Mouse (Mus musculus): ENCODE measurements around the gene Glrx.
"Not testable (repeated sequence)": the region's sequence is repeated elsewhere in the genome, so short reads cannot be mapped to it uniquely, and the experiment has no call there.

The Glrx gene

GRCm38 (mm10) chr13:75835461-75835860 is 4.2 kb upstream of the Glrx start:
- no peak for DNase-seq (ENCODE audit: low spot score)

DNA sequence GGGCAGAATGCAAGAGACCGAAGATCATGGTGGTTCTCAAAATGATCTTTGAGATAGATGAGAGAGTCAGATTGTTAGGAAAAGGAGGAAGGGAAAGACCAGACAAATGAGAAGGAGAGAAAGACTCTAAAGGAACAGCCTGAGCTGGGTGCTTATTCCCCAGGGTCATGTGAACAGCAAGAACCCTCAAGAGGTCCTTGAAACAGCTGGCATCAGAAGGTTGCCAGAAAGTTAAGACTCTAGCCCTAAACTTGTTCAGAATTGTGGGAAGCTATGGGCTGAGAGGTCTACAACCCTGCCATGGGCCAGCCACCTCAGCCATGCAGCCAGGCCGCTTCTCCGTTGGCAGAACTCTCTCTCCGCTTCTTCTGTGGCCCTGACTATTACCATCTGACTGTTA is 1.2 kb upstream of the Glrx start:
- no peak for DNase-seq (ENCODE audit: low spot score)

DNA sequence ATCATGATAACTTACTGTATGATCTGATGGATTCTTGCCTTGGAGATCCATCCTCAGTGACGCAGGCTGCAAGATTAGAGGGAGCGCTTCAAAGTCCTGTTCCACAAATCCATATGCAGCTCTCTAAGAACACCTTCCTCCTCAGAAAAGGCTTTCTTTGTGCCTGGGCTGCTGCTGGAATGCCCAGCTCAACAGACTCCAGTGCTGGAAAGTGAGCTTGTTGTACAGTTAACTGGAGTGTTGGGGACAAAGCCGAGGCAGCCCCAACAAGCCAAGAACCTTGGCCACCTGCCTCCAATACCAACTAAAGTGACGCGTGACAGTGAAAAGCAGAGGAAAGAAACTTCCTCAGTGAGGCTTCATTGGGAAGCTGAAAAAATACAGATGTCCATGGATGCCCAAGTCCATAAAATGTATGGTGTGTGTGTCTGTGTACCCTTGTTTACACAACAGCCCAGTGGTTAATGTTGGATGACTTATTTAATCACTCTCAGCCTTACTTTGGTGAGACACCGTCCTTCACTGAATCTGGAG is 1.2 kb downstream of the Glrx start:
- DNase-seq (ENCODE audit: low spot score) = no peak

DNA sequence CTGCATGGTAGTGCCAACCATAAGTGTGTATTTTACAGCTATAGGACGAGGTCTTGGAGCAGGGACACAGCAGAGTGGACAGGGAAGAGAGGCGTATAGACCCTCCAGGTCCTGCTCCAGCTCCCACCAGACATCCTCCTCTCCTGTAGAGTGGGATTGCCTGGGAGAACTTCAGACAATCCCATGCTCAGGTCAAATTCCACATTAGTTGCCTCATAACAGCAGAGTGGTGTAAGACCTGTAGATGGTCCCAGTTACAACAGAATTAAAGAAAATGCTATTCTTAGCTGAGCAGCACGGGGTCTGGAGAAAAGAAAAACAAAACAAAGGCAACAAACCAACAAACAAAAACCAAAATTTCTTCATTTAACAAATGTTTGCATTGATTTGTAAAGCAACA is 2.3 kb downstream of the Glrx start:
- no peak for DNase-seq (ENCODE audit: low spot score)

DNA sequence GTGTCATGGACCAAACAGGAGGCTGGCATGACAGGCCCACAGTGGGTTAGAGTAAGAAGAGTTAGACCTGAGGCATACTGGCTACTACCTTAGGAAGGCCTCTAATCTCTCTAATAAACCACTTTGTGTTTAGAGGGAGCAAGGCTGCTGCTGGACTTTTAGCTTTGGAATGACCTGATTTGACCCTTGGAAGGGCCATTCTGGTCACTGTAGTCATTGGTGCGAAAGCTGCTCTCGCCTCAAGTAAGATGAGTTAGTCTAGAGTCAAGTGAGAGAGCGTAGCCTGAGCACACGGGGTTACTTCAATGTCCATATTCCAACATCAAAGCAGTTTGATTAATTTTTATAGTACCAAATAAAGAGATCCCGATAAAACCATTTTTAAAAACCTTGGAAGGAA is 3.7 kb downstream of the Glrx start:
- no peak for DNase-seq (ENCODE audit: low spot score)

DNA sequence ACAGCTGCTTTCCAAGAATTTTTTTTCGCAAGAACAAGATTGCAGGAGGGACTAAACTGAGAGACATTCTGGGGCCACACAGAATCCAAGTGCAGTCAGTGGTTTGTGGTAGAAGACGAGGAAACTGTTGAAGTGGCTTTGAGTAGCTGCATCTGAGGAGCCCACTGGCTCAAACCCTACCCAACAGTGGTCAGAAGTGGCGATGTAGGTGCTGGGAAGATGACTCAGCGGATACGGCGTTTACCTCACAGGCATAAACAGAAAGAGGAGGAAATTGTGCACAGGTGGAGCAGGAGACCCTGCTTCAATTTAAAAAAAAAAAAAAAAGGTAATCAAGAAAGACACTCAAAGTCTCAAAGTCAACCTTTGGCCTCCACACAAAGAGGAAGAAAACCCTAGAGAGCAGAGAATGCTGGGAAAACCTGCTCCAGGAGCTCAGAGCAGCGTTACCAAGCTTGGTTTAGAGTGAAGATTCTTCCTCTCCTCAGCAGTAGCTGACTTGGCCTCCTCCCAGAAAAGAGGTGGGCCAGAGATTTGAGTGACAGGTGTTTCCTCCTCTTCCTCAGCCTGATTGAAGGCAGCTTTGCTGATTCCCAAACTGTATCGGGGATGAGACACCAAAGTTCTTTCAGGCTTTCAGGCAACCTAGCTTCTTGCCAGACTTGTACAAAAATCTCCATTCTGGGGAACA is 4.5 kb downstream of the Glrx start:
- no peak for DNase-seq (ENCODE audit: low spot score)

- DNase-seq (ENCODE audit: low spot score) = no peak
Measured at GRCm38 (mm10) chr13:75844833-75845518, 5.3 kb downstream of the Glrx start.

GRCm38 (mm10) chr13:75845519-75846166 is 6.0 kb downstream of the Glrx start:
- DNase-seq (ENCODE audit: low spot score) = no peak

DNA sequence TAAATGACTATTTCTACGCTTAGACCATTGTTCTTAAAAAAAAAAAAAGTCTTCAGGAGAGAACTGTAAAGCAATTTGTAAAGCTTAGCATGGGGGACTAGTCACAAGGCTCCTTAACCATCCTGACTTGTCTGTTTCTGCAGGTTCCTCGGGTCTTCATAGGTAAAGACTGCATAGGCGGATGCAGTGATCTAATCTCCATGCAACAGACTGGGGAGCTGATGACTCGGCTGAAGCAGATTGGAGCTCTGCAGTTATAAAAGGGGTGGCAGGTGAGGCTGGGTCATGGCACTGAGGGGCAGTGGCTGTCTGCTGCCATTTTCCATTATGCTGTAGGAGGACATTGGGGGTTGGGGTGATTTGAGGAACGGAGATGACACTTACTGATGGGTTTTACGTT is 7.4 kb downstream of the Glrx start:
- DNase-seq (ENCODE audit: low spot score) = no peak

DNA sequence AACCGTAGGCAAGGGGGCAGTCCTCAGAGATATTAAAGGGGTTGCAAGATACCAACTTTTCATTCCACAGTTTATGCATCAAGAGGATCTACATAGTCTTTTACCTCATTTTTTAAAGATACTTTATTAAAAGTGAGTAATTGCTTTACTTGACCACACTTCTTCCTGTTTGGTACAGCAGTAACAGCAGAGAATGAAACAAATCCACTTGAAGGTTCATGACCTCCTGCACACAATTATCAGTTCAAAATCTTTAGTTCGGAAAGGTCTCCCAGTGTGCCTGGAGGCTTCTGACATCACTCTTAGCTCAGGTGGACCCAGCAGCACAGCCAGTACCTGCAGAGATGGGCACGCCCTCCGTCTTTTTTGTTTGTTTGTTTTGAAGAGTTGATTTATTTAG is 12.4 kb downstream of the Glrx start:
- DNase-seq (ENCODE audit: low spot score) = no peak

DNA sequence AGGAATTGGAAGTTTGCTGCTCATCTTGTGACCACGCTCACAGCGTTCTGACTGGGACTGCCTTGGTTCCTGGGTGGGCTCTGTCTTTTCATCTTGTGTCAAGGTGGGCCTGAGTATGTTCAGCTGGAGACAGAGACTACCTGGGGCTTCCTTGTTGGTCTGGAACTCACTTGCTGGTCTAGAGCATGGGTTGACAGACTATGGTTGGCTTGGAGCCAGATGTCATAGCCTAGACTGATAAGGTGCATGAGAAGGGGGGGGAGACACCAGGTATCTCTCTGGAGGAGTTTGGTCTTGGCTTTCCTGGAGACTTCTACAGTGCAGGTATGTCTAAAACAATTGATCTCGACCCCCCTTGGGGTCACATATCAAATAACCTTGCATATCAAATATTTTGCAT is 13.4 kb downstream of the Glrx start:
- DNase-seq (ENCODE audit: low spot score) = no peak

DNA sequence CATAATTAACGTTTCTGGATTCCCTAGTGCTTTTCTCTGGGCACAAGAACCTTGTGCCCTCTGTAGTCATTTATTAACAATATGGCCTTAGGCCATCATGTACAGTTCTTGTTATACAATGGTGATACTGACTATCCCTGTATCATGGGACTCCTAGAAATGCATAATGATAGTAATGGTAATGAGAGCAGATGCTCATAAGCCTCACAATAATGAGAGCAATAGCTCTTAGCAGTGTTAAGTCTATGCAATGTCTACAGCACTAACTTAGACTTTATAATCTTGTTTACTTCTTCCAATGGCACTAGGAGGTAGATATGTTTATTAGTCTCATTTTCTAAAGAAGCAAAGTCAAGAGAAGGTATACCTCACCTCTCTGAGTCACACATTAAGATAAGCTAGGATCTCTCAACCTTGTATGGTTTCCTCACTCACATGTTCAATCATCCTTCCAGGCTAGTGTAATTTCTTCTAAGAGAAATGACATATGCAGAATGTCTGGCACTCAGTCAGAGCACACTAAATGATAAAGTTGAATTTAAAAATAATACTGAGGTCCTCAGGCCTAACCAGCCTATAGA is 19.7 kb downstream of the Glrx start:
- no peak for DNase-seq (ENCODE audit: low spot score)

DNA sequence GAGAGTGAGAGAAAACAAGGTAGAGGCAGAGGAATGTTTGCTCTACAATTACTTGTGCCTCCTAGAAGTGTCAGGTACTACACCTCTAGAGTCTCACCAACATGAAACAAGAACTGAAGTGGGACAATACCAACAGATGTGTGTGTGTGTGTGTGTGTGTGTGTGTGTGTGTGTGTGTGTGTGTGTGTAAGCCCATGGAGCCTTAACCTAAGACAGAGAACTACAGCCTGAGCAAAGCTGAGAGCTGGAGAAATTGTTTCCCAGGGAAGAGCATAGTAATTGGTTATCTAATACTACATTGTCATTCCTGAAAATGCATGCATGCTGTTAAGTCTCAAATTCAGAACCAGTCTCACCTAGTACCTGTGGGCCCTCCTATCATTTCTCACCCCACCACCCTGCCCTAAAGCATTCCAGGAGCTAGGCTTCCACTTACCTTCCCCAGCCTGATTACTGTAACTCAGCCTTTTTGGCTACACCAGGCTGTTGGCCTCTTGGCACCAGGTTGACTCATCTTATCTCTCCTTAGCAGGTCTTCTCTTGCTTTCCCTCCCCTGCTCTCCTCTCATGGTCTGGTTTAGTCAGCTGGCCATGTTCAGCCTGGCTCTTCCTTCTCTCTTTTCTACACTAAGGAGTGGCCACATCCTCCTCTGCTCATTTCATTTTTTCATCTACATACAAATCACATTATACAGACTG is 26.0 kb downstream of the Glrx start:
- DNase-seq (ENCODE audit: low spot score) = no peak

DNA sequence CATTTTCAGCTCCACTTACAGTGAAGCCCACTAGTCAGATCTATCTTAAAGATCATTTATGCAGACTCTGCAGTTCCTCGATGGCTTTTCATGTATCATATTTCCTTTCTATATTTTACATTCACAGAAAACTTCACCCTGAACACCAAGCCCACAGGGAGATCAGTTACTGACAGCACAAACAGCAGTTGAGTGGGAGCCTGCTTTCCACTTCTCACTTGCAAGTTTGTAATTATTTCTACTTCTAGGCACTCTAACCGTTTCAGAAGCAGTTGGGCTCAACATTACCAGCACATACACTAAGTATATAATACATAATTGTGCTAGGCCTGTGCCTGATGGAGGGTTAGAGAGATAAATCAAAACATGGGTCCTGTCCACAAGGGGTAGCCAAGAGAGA is 28.2 kb downstream of the Glrx start:
- no peak for DNase-seq (ENCODE audit: low spot score)

DNA sequence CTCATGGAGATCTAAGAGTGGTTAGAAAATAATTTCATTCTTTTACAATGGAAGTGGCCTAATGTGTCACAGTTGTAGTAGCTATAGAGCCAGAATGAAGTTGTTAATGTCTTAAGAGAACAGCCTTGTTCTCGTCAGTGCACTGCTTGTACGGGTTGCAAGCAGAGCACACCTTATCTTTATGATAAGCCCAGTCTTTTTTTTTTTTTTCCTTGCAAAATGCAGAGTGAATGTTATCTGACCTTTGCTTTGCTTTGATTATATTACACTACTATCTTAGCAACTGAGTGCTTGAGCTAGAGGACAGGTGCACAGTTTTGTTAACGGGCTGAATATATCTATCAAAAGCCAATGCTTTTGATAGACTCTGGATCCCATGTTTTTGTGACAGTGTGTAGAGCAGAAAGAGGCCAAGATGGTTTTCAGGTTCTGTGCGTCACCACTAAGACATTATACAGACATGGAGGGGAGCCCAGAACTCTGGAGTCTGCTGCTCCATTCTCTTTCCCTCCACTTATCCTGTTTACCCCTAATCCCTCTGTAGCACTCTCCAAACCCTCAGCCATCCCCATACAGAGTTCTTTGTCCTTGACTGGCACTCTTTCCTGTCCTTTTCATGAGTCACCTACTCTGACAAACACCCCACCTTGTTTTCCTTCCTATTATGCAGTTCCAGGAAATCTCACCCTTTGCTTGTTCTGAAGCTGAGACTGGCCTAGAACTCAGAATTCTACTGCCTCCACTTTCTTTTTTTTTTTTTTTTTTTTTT is 35.1 kb downstream of the Glrx start:
- no peak for DNase-seq (ENCODE audit: low spot score)

DNA sequence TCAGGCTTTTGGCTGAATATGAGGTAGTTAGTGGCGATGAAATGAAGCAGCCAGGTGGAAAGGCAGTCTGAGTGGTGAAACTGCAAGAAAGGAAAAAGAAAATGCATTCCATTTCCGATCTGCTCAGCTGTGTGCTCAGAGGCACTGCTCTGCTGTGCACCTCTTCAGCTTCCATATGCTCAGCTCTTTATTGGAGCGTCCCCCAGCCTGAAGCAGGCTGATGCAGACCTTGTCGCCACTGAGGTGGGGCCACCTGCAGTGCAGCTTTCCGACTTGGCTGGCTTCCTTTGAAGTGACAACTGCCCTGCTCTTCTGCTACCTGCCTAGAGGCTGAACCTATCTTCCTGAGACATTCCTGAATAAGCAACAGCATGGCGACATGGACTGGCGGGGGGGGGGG is 36.5 kb downstream of the Glrx start:
- not testable (repeated sequence) for DNase-seq (ENCODE audit: low spot score)

GRCm38 (mm10) chr13:75876592-75876991 is 36.9 kb downstream of the Glrx start:
- no peak for DNase-seq (ENCODE audit: low spot score)

DNA sequence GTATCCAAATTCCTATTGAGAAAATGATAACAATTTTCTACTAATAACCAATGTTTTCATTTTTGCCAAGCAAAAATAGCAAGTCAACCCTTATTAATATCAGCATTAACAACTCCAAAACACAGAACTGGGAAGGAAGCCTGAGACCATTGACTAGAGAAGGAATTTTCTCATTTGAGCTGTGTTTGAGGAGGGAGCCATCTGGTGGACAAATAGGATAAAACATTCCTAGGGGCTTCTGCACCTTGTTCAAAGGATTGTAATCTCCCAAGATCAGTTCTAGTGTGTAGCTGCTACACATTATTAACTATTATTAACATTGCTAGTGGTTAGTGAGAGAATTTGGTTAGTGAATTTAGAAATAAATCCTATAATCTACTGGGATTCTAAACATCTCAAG is 38.2 kb downstream of the Glrx start:
- DNase-seq (ENCODE audit: low spot score) = peak; percentile 33

GRCm38 (mm10) chr13:75879756-75880155 is 40.1 kb downstream of the Glrx start:
- DNase-seq (ENCODE audit: low spot score) = no peak

- DNase-seq (ENCODE audit: low spot score) = no peak
Measured at GRCm38 (mm10) chr13:75880501-75880900, 40.8 kb downstream of the Glrx start.

GRCm38 (mm10) chr13:75883792-75884191 is 44.1 kb downstream of the Glrx start:
- DNase-seq (ENCODE audit: low spot score) = no peak

Measured in ovary, postnatal 14 days (tissue).